Comparison of ENCODE assay signal across 24 mouse cellular contexts in genomic region chr13:9261748-9262147, GRCm38 (mm10). TPM values are rescaled to one million over a fixed set of nuclear protein-coding genes. Genes with fewer than 3 reads are reported as not detected.
DNase-seq lines count a peak whose midpoint lies in the region; ATAC-seq and TF ChIP-seq lines count a peak whose summit lies in the region.
"Had no signal": no experiment of that assay in that cellular context is flagged by ENCODE, and none has a peak within 500 bp of the region (broad histone marks: within the 10 kb centered on the region; RNA-seq: fewer than 3 reads in every experiment).

No protein-coding gene starts in this region.

- H3K27me3 ChIP-seq in lung, postnatal 0 days (replicated peaks; ENCODE audit: insufficient read depth, low read length) = no peaks in the 10 kb centered on the region
- H3K27me3 ChIP-seq in midbrain, embryonic 10.5 days (ENCODE audit: low read depth, poor library complexity, severe bottlenecking) = no peaks in the 10 kb centered on the region
- H3K27me3 ChIP-seq: CH12.LX; embryonic facial prominence, embryonic 15.5 days; intestine, embryonic 15.5 days had no signal

- no peak for TF ChIP-seq EP300 in lung, postnatal 0 days (IDR thresholded peaks at IDR 0.05)

- no peaks in the 10 kb centered on the region for H3K36me3 ChIP-seq in lung, postnatal 0 days (ENCODE audit: insufficient read depth, low read length)
- no peaks in the 10 kb centered on the region for H3K36me3 ChIP-seq in midbrain, embryonic 10.5 days
- H3K36me3 ChIP-seq: embryonic facial prominence, embryonic 15.5 days; forebrain, embryonic 10.5 days; heart, embryonic 10.5 days; hindbrain, embryonic 10.5 days; intestine, embryonic 15.5 days had no signal

- no peak overlapping the region for H3K4me2 ChIP-seq in lung, postnatal 0 days (replicated peaks; ENCODE audit: low read depth, low read length)
- H3K4me2 ChIP-seq: embryonic facial prominence, embryonic 15.5 days; hindbrain, embryonic 14.5 days; intestine, embryonic 15.5 days had no signal

- intact Hi-C loops in heart, postnatal 36 days (cut with DNase I) = no loop called here

- TF ChIP-seq CTCF in lung, postnatal 0 days (IDR thresholded peaks at IDR 0.05) = no peak

- peak; percentile 7 for DNase-seq in lung, postnatal 0 days (ENCODE audit: low spot score)
- no peak for DNase-seq in lung, postnatal 14 days
- peak; percentile 25 for DNase-seq in NIH3T3 (ENCODE audit: low read depth)
- no peak for DNase-seq in testis, postnatal 10 days (ENCODE audit: low spot score)
- no peak for DNase-seq in heart, postnatal 36 days
- DNase-seq in midbrain, embryonic 10.5 days (ENCODE audit: low spot score) = no peak
- DNase-seq: adrenal gland, adult 2 months; adrenal gland, postnatal 25 days; cerebellum, adult 2 months; cerebellum, postnatal 10 days; embryo, embryonic 11 days; gastrocnemius, postnatal 36 days; heart, adult 18-20 months; heart, postnatal 10 days had no signal

- H3K9ac ChIP-seq in lung, postnatal 0 days (replicated peaks; ENCODE audit: low read depth) = no peak overlapping the region
- H3K9ac ChIP-seq: embryonic facial prominence, embryonic 15.5 days; hindbrain, embryonic 14.5 days; intestine, embryonic 15.5 days had no signal

- no peaks in the 10 kb centered on the region for H3K4me1 ChIP-seq in lung, postnatal 0 days (ENCODE audit: insufficient read depth, low read depth, low read length)
- no peaks in the 10 kb centered on the region for H3K4me1 ChIP-seq in midbrain, embryonic 10.5 days
- H3K4me1 ChIP-seq: embryonic facial prominence, embryonic 15.5 days; forebrain, embryonic 10.5 days; heart, embryonic 10.5 days; hindbrain, embryonic 10.5 days; intestine, embryonic 15.5 days had no signal

- WGBS in lung, postnatal 0 days = 34% methylated on average over 4 of the region's 4 CpGs
- WGBS in midbrain, embryonic 10.5 days = 82% methylated on average over 4 of the region's 4 CpGs

- no peaks in the 10 kb centered on the region for H3K9me3 ChIP-seq in lung, postnatal 0 days (ENCODE audit: low read length)
- H3K9me3 ChIP-seq in midbrain, embryonic 10.5 days (replicated peaks) = no peaks in the 10 kb centered on the region
- H3K9me3 ChIP-seq: embryonic facial prominence, embryonic 15.5 days; forebrain, embryonic 10.5 days; heart, embryonic 10.5 days; hindbrain, embryonic 10.5 days; intestine, embryonic 15.5 days had no signal

- no peak overlapping the region for H3K27ac ChIP-seq in lung, postnatal 0 days (ENCODE audit: low read length)
- no peak overlapping the region for H3K27ac ChIP-seq in midbrain, embryonic 10.5 days (replicated peaks)
- H3K27ac ChIP-seq: embryonic facial prominence, embryonic 15.5 days; forebrain, embryonic 10.5 days; heart, embryonic 10.5 days; hindbrain, embryonic 10.5 days; hindbrain, embryonic 14.5 days; intestine, embryonic 15.5 days had no signal

- no peak overlapping the region for H3K4me3 ChIP-seq in lung, postnatal 0 days (ENCODE audit: low read depth, low read length)
- no peak overlapping the region for H3K4me3 ChIP-seq in midbrain, embryonic 10.5 days
- H3K4me3 ChIP-seq: embryonic facial prominence, embryonic 15.5 days; erythroblast, embryonic 14.5 days; forebrain, embryonic 10.5 days; heart, embryonic 10.5 days; hindbrain, embryonic 10.5 days; intestine, embryonic 15.5 days had no signal

- no peak for ATAC-seq in lung, postnatal 0 days
- ATAC-seq in granulocyte monocyte progenitor cell, adult 5-6 weeks (replicated peaks; ENCODE audit: poor library complexity, severe bottlenecking) = peak; percentile 84
- ATAC-seq: forebrain, embryonic 14.5 days; intestine, embryonic 15.5 days had no signal

RNA-seq across cellular contexts. Expression of gene Dip2c, which starts 14.6 kb away (rescaled TPM):
- 3.5 and 4.3 TPM in 2 replicates for polyA plus RNA-seq in lung, postnatal 0 days (2015; fragmentation: Nextera tagmentation; extraction: Ambion mirVana)
- total RNA-seq in granulocyte monocyte progenitor cell, adult 5-6 weeks (2014; fragmentation: Nextera tagmentation) = 1.5 and 2.7 TPM in 2 replicates
- 2.0 and 2.8 TPM in 2 replicates for total RNA-seq in granulocyte monocyte progenitor cell, adult 5-6 weeks (2017)
- total RNA-seq in heart, postnatal 36 days (2021) = 10 to 100 TPM; 39.2 to 40.7 TPM
- 4.0 and 5.7 TPM in 2 replicates for polyA plus RNA-seq in midbrain, embryonic 10.5 days (2016; fragmentation: Nextera tagmentation; extraction: Ambion mirVana)

Comparison
In these comparisons a context has a peak if more than half of its experiments do, and no peak if none do; other contexts are left out.
1. DNase-seq: peak in lung, postnatal 0 days (single experiment) and NIH3T3 (single experiment); none in lung, postnatal 14 days (single experiment), testis, postnatal 10 days (single experiment), heart, postnatal 36 days (0 of 2) and midbrain, embryonic 10.5 days (single experiment).
2. RNA of gene Dip2c, which starts 14.6 kb away (total RNA-seq): 39.2 to 40.7 TPM in heart, postnatal 36 days; 1.5 to 2.8 TPM in granulocyte monocyte progenitor cell, adult 5-6 weeks; every median in the first group is over 10 times any median in the second.